Mouse (Mus musculus) lung, embryonic 16.5 days (tissue): ENCODE results near the gene Nrxn3. TPM values are rescaled to one million over a fixed set of nuclear protein-coding genes. Genes with fewer than 3 reads are reported as not detected.

Experiments used
- ATAC-seq: fragments of 200-750 bp; cut with Nextera tagmentation; 2 replicates; pipeline ENCODE4 v1.8.0; 2017; ENCODE audit warnings: low read depth, mild to moderate bottlenecking, moderate library complexity
- H3K27ac ChIP-seq: fragments of 300-500 bp; sonication (generic); 2 replicates; pipeline ENCODE4 v1.5.1; 2014; ENCODE audit warnings: mild to moderate bottlenecking, control low read depth, low read length
- H3K27me3 ChIP-seq: fragments of 300-500 bp; sonication (generic); 2 replicates; pipeline ENCODE4 v1.6.1; 2014; ENCODE audit warnings: low read depth, low read length, mixed read lengths; ENCODE audit not compliant: control insufficient read depth, insufficient read depth
- H3K36me3 ChIP-seq: fragments of 300-500 bp; sonication (generic); 2 replicates; pipeline ENCODE4 v1.6.1; 2014; ENCODE audit warnings: low read length; ENCODE audit not compliant: control insufficient read depth, insufficient read depth
- H3K4me1 ChIP-seq: fragments of 300-500 bp; sonication (generic); replicated peaks from 2 replicates; pipeline ENCODE4 v1.6.1; 2014; ENCODE audit warnings: low read length, mixed read lengths; ENCODE audit not compliant: control insufficient read depth, insufficient read depth
- H3K4me2 ChIP-seq: fragments of 300-500 bp; sonication (generic); 2 replicates; pipeline ENCODE4 v1.6.1; 2014; ENCODE audit warnings: low read depth, low read length, control low read depth
- H3K4me3 ChIP-seq: fragments of 300-500 bp; sonication (generic); 2 replicates; pipeline ENCODE4 v1.5.1; 2014; ENCODE audit warnings: mild to moderate bottlenecking, low read length, control low read depth
- H3K9ac ChIP-seq: fragments of 300-500 bp; sonication (generic); 2 replicates; pipeline ENCODE4 v1.6.1; 2014; ENCODE audit warnings: low read length, control low read depth
- H3K9me3 ChIP-seq: fragments of 300-500 bp; sonication (generic); 2 replicates; pipeline ENCODE4 v1.6.1; 2016; ENCODE audit warnings: low read length; ENCODE audit not compliant: control insufficient read depth
- WGBS: fragments of 180-500 bp; shearing (Covaris S2); extraction: QIAGEN DNeasy Blood & Tissue Kit; methylation state at CpG from one replicate; pipeline ENCODE4 v1.1.7; 2014; 5-methylcytosine and 5-hydroxymethylcytosine counted together
- polyA plus RNA-seq: library from polyadenylated mRNA; unstranded; fragments of >200 nt; fragmentation: Nextera tagmentation; extraction: Ambion mirVana; gene quantifications from 2 replicates; pipeline ENCODE4 v1.2.1, GENCODE M21; 2015

The Nrxn3 gene
- polyA plus RNA-seq, 1 experiment from 2014 or later: 3.1 TPM

DNA sequence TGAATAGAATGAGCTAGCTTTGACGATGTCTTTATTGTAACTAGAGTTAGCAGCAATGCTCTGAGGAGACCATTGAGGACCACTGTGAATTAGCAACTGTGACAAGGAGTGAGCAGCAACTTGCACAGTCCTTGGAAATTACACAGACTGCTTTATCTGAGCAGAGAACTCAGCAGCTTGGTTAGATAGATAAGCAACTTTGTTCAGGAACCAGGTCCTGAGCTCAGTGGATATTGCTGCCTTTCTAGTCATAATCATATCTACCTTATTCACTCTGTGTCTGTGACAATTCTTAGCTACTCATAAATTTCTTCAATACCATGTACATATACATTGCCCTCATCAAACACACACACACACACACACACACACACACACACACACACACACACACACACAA is 70.6 kb downstream of the Nrxn3 start:
- WGBS: 80% methylated on average over 1 of the region's 1 CpGs
- no peaks in the 10 kb centered on the region for H3K36me3 ChIP-seq
- H3K9ac ChIP-seq: no peak overlapping the region
- H3K27ac ChIP-seq: no peak overlapping the region
- no peaks in the 10 kb centered on the region for H3K9me3 ChIP-seq
- H3K4me2 ChIP-seq: no peak overlapping the region
- H3K4me3 ChIP-seq: no peak overlapping the region
- H3K4me1 ChIP-seq: no peaks in the 10 kb centered on the region
- H3K27me3 ChIP-seq: no peaks in the 10 kb centered on the region
- no peak for ATAC-seq

DNA sequence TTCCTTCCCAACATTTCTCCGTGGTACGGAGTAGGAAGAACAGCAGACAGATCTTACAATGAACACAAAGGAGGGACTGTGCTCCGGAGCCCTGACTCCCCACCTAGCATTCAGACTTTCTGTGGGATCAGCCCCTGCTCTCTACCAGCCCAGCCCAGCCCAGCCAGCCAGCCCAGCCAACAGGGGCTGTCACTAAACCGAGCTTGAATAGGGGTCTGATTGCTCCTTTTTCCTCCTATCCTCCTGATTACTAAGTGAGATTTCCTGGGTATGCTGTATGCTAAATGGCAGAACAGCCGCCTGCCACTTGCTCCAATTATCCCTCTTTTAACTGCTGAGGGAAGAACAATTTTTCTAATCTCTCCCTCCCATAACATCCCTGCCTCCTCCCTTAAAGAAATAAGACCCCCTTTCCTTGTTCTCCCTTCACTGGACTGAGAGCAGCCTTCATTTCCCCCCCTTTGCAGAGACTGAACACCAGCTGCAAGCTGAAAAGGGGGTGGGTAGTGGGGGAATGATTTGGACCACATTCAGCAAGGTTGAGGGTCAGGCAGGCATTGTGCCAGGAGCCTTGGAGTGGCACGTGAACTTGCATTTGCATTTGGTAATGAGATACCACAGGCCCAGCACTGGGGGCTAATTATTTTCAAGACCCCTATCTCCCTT is 78.4 kb downstream of the Nrxn3 start:
- WGBS: 33% methylated on average over 6 of the region's 6 CpGs
- Histone ChIP-seq H3K27ac (no peak overlapping the region), H3K36me3 (no peaks in the 10 kb centered on the region), H3K4me2 (no peak overlapping the region), H3K27me3 (no peaks in the 10 kb centered on the region), H3K9me3 (no peaks in the 10 kb centered on the region), H3K4me3 (no peak overlapping the region), H3K9ac (no peak overlapping the region), H3K4me1 (no peaks in the 10 kb centered on the region)
- no peak for ATAC-seq

- WGBS: 67% methylated on average over 1 of the region's 1 CpGs
- no peak overlapping the region for H3K4me2 ChIP-seq
Measured at GRCm38 (mm10) chr12:88801656-88802007, 79.0 kb downstream of the Nrxn3 start.

DNA sequence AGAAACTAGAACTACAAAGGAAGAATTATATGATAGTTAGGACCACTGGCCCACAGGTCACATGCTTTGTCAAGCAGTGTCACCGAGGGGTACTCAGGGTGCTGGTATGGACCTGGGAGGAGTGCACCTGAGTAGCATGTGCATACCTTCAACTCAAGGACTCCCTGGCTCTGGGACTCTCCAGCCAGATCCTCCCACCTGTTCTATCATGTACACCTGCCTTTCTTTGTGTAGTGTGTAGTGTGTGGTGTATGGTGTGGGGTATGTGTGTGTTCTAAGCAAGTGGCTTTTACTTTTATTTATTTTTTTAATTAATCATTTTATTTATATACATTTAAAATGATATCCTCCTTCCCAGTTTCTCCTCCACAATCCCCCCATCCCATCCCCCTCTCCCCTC is 86.3 kb downstream of the Nrxn3 start:
- Histone ChIP-seq H3K9ac (no peak overlapping the region), H3K27me3 (no peaks in the 10 kb centered on the region), H3K4me3 (no peak overlapping the region), H3K4me2 (no peak overlapping the region), H3K27ac (no peak overlapping the region), H3K36me3 (no peaks in the 10 kb centered on the region), H3K9me3 (no peaks in the 10 kb centered on the region), H3K4me1 (no peaks in the 10 kb centered on the region)
- ATAC-seq: no peak
- WGBS: 71% methylated on average over 1 of the region's 1 CpGs

More at GRCm38 (mm10) chr12:88801656-88802007, 79.0 kb downstream of the Nrxn3 start:
- Histone ChIP-seq H3K4me1 (no peaks in the 10 kb centered on the region), H3K27me3 (no peaks in the 10 kb centered on the region), H3K36me3 (no peaks in the 10 kb centered on the region), H3K27ac (no peak overlapping the region), H3K9ac (no peak overlapping the region), H3K9me3 (no peaks in the 10 kb centered on the region), H3K4me3 (no peak overlapping the region)
- ATAC-seq: no peak

- peak; percentile 45; the same call in 1 of the 2 replicates for ATAC-seq
Measured at GRCm38 (mm10) chr12:88812173-88812572, 89.5 kb downstream of the Nrxn3 start.

DNA sequence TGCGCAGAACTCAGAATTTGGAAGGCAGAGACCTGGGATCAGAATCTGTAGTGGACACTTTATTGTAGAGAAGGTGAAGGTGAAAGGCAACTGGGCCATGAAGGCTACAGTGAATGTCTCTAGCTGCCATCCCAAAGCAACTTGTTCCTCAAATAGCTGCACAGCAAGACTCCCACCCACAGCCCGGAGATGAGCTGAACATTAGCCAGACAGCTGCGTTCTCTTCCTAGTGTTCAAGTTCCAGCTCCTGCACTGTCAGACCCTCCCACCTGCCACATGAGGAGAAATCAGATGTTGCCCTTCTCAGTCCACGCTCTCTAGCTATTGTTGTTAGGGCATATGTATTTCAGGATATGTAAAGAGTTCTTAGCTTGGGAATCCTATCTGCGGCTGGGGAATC is 94.2 kb downstream of the Nrxn3 start:
- Histone ChIP-seq H3K4me3 (no peak overlapping the region), H3K9ac (no peak overlapping the region), H3K4me1 (no peaks in the 10 kb centered on the region), H3K4me2 (no peak overlapping the region), H3K9me3 (no peaks in the 10 kb centered on the region), H3K27me3 (no peaks in the 10 kb centered on the region), H3K36me3 (no peaks in the 10 kb centered on the region), H3K27ac (no peak overlapping the region)
- 81% methylated on average over 5 of the region's 5 CpGs for WGBS
- no peak for ATAC-seq

More at GRCm38 (mm10) chr12:88812173-88812572, 89.5 kb downstream of the Nrxn3 start:
- 13% methylated on average over 5 of the region's 5 CpGs for WGBS
- H3K4me3 ChIP-seq: no peak overlapping the region
- H3K27ac ChIP-seq: no peak overlapping the region
- H3K9ac ChIP-seq: no peak overlapping the region
- no peaks in the 10 kb centered on the region for H3K27me3 ChIP-seq
- H3K36me3 ChIP-seq: no peaks in the 10 kb centered on the region
- no peak overlapping the region for H3K4me2 ChIP-seq
- H3K9me3 ChIP-seq: no peaks in the 10 kb centered on the region
- no peaks in the 10 kb centered on the region for H3K4me1 ChIP-seq

GRCm38 (mm10) chr12:88818622-88819334 is 96.1 kb downstream of the Nrxn3 start:
- WGBS: 61% methylated on average over 4 of the region's 4 CpGs
- H3K4me2 ChIP-seq: no peak overlapping the region
- no peak overlapping the region for H3K9ac ChIP-seq
- no peaks in the 10 kb centered on the region for H3K4me1 ChIP-seq
- H3K36me3 ChIP-seq: no peaks in the 10 kb centered on the region
- no peak for ATAC-seq
- H3K27me3 ChIP-seq: no peaks in the 10 kb centered on the region
- H3K27ac ChIP-seq: no peak overlapping the region
- no peaks in the 10 kb centered on the region for H3K9me3 ChIP-seq
- no peak overlapping the region for H3K4me3 ChIP-seq

- Histone ChIP-seq H3K36me3 (no peaks in the 10 kb centered on the region), H3K27me3 (no peaks in the 10 kb centered on the region), H3K4me3 (no peak overlapping the region), H3K4me1 (no peaks in the 10 kb centered on the region), H3K27ac (no peak overlapping the region), H3K9me3 (no peaks in the 10 kb centered on the region), H3K9ac (no peak overlapping the region), H3K4me2 (no peak overlapping the region)
- no peak for ATAC-seq
- WGBS: 55% methylated on average over 5 of the region's 5 CpGs
Measured at GRCm38 (mm10) chr12:88819335-88819709, 96.6 kb downstream of the Nrxn3 start.

- WGBS: 35% methylated on average over 3 of the region's 3 CpGs
- H3K36me3 ChIP-seq: no peaks in the 10 kb centered on the region
- no peak overlapping the region for H3K4me2 ChIP-seq
- H3K9ac ChIP-seq: no peak overlapping the region
- H3K4me1 ChIP-seq: no peaks in the 10 kb centered on the region
- no peak overlapping the region for H3K27ac ChIP-seq
- ATAC-seq: no peak
- no peaks in the 10 kb centered on the region for H3K9me3 ChIP-seq
- H3K4me3 ChIP-seq: no peak overlapping the region
- H3K27me3 ChIP-seq: no peaks in the 10 kb centered on the region
Measured at GRCm38 (mm10) chr12:88820131-88820530, 97.5 kb downstream of the Nrxn3 start.
